Mouse (Mus musculus) kidney, adult 2 months (tissue): ENCODE results near the gene Prmt3.

ENCODE experiments used
- CTCF ChIP-seq: fragments of 200-500 bp; conservative IDR thresholded peaks from 2 replicates; pipeline ENCODE4 v1.5.1; 2011; ENCODE audit warnings: low read depth, mild to moderate bottlenecking, control low read depth, low read length, moderate library complexity, mixed read lengths; ENCODE audit not compliant: insufficient read depth, insufficient read length
- POLR2A ChIP-seq: fragments of 200-500 bp; IDR thresholded peaks from one replicate; pipeline ENCODE4 v1.6.1; 2011; ENCODE audit warnings: low read depth, low read length, control low read depth

GRCm38 (mm10) chr7:49842366-49843282, 64.5 kb downstream of the Prmt3 start:
- TF ChIP-seq POLR2A (no peak), CTCF (no peak)
